Mouse (Mus musculus) liver, embryonic 14.5 days (tissue): ENCODE results near the gene Nrxn1.

Experiments
- CTCF ChIP-seq: IDR thresholded peaks from 2 replicates; pipeline ENCODE4 v1.5.1; 2016; ENCODE audit warnings: antibody characterized with exemption, low read depth, control low read depth
- EP300 ChIP-seq: IDR thresholded peaks from 2 replicates; pipeline ENCODE4 v1.6.1; 2016; ENCODE audit warnings: antibody characterized with exemption, low read depth

DNA sequence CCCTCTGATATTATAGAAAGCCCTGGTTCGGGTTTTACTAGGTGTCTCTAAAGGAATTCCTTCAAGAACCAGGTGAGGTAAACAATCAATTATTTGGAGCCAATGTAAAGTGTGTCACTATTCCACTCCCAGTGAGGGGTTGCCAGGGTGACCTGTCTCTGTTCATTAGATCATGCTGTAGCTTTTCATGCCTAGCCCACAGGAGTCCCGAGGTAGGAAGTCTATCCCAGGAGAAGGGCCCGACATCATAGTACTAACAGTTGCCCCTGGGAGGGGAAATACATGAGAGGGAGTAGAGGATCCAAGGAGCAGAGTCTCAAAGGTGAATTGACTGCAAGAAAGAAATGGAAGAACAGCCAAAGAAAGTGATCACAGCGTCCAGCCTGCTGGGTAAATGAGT, 639.6 kb downstream of the Nrxn1 start:
- TF ChIP-seq EP300 (no peak), CTCF (no peak)
